Mouse (Mus musculus) gastrocnemius, postnatal 10 days (tissue): ENCODE data around the gene Gmfb. TPM values are rescaled to one million over a fixed set of nuclear protein-coding genes. Genes with fewer than 3 reads are reported as not detected.

Source experiments
- total RNA-seq, 2 experiments: library from RNA; stranded (reverse); gene quantifications; 2 replicates each; pipeline ENCODE4 v1.2.3; 2021

Gene Gmfb
- total RNA-seq, 2 experiments from 2014 or later, result 34.2 to 37.8 TPM

Other genes with a start within 250 kb of the Gmfb start
- 1 to 10 TPM; 4.0 to 5.8 TPM for gene Cdkn3, start 61.7 kb downstream of the Gmfb start, total RNA-seq
- 10 to 100 TPM; 59.6 to 65.7 TPM for gene Cnih1, start 33.8 kb downstream of the Gmfb start, total RNA-seq
- 10 to 100 TPM; 37.3 to 38.6 TPM for gene Cgrrf1, start 9.9 kb upstream of the Gmfb start, total RNA-seq
- 10 to 100 TPM; 39.4 to 46.3 TPM for gene Samd4, start 60.6 kb upstream of the Gmfb start, total RNA-seq